Mouse (Mus musculus) embryonic fibroblast, embryonic 13.5 days (primary cell): ENCODE results near the gene Atxn7l3.

Experiments
- CTCF ChIP-seq: IDR thresholded peaks from 2 replicates; pipeline ENCODE4 v1.5.1; 2011; ENCODE audit warnings: mild to moderate bottlenecking, control low read depth, low read length, moderate library complexity, borderline replicate concordance; ENCODE audit not compliant: insufficient read depth
- POLR2A ChIP-seq: IDR thresholded peaks from 2 replicates; pipeline ENCODE4 v1.6.1; 2011; ENCODE audit warnings: low read depth, mild to moderate bottlenecking, control low read depth, low read length, moderate library complexity

- no peak for TF ChIP-seq CTCF
- no peak for TF ChIP-seq POLR2A
Observed at GRCm38 (mm10) chr11:102329518-102329917, 33.1 kb upstream of the Atxn7l3 start.
